Mouse (Mus musculus): ENCODE results near the gene Tead4. TPM values are rescaled to one million over a fixed set of nuclear protein-coding genes. Genes with fewer than 3 reads are reported as not detected.

Gene Tead4
- total and polyA plus RNA-seq, 2 experiments: 0.18 to 0.39 TPM

DNA sequence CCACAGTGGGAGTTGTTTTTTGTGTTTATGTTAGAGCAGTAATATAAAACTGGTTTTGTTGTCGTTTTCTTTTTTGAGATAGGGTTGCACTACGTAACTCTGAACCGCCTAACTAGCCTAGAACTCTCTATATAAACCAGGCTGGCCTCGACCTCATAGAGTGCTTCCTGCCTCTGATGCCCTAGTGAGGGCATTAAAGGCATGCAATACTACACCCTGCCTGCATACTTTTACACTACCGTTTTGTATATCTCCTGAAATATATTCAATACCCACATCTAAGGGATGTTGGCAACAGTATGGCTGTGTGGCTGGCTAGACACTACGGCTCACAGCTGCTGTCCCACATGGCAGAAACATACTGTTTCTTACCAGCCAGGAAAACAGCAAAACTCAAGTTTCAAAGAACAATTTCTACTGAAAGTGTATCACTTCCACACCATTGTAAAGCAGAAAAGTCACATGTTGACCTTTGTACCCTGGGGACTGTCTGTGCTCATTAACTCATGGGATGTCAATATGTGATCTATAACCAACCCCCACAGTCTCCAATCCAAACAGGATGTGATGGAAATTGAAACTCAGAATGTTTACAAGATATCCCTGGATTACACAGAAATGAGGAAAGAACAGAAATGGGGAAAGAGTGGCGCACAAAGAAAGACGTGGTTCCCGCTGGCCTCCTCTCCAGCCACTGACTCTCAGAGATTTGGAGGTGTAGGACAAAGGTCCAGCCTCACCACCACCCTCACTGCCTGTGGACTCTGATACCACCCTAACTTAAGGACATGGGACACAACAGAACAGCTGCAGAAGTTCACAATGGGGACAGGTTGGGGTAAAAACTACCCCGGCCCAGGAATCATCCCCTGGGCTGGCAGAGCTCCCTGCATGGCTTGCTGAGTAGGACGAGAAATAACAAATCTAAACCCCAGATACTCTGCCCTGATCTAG is 23.2 kb downstream of the Tead4 start:
- peak overlapping the region; percentile 51 for H3K27ac ChIP-seq (replicated peaks; ENCODE audit: insufficient read depth, low read depth, low read length)

DNA sequence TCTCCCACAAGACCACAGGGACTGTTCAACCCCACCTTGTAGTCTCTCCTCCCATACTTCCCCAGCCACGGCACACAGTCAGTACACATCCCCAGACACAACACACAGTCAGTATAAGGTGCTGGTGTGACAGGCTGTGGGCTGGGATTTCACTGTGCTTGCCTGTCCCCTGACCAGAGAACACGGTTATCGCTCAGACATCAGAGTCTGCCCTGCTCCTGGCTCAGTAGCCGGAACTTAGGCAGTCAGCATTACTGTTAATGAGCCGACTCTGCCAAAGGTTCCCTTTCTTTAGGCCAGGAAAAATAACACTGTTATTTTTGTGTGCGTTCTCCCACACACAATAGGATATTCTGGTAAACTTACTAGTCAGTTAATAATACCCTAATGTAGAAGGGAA is 24.3 kb downstream of the Tead4 start:
- Histone ChIP-seq H3K4me3 (ENCODE audit: insufficient read depth, low read depth, low read length) (no peak overlapping the region), H3K9ac (ENCODE audit: low read depth, low read length) (no peak overlapping the region), H3K27me3 (ENCODE audit: control insufficient read depth, insufficient read depth, low read length) (no peaks in the 10 kb centered on the region), H3K36me3 (ENCODE audit: control insufficient read depth, insufficient read depth, low read length) (no peaks in the 10 kb centered on the region), H3K27ac (replicated peaks; ENCODE audit: insufficient read depth, low read depth, low read length) (no peak overlapping the region), H3K4me1 (ENCODE audit: control insufficient read depth, insufficient read depth, low read length) (peaks cover 9% of the 10 kb centered on the region), H3K79me2 (ENCODE audit: control insufficient read depth, insufficient read depth, low read length) (no peaks in the 10 kb centered on the region)
- 89% methylated on average over 6 of the region's 6 CpGs for WGBS
- no peak for TF ChIP-seq CTCF (IDR thresholded peaks at IDR 0.05; ENCODE audit: low read depth, low read length)
- no peak for TF ChIP-seq POLR2A (IDR thresholded peaks at IDR 0.05; ENCODE audit: extremely low read depth, insufficient read depth, low read length)
- DNase-seq (ENCODE audit: extremely low read depth, low read depth, low spot score): no peak

More for the DNA sequence above, 23.2 kb downstream of the Tead4 start:
- no peak overlapping the region for H3K4me3 ChIP-seq (ENCODE audit: insufficient read depth, low read depth, low read length)
- WGBS: 48% methylated on average over 11 of the region's 11 CpGs
- peak; percentile 82 for DNase-seq (ENCODE audit: extremely low read depth, low read depth, low spot score)
- peaks cover 9% of the 10 kb centered on the region for H3K4me1 ChIP-seq (ENCODE audit: control insufficient read depth, insufficient read depth, low read length)
- H3K9ac ChIP-seq (ENCODE audit: low read depth, low read length): no peak overlapping the region
- no peaks in the 10 kb centered on the region for H3K27me3 ChIP-seq (ENCODE audit: control insufficient read depth, insufficient read depth, low read length)
- H3K79me2 ChIP-seq (ENCODE audit: control insufficient read depth, insufficient read depth, low read length): no peaks in the 10 kb centered on the region
- H3K36me3 ChIP-seq (ENCODE audit: control insufficient read depth, insufficient read depth, low read length): no peaks in the 10 kb centered on the region
- TF ChIP-seq POLR2A (IDR thresholded peaks at IDR 0.05; ENCODE audit: extremely low read depth, insufficient read depth, low read length) (no peak), CTCF (IDR thresholded peaks at IDR 0.05; ENCODE audit: low read depth, low read length) (no peak)

DNA sequence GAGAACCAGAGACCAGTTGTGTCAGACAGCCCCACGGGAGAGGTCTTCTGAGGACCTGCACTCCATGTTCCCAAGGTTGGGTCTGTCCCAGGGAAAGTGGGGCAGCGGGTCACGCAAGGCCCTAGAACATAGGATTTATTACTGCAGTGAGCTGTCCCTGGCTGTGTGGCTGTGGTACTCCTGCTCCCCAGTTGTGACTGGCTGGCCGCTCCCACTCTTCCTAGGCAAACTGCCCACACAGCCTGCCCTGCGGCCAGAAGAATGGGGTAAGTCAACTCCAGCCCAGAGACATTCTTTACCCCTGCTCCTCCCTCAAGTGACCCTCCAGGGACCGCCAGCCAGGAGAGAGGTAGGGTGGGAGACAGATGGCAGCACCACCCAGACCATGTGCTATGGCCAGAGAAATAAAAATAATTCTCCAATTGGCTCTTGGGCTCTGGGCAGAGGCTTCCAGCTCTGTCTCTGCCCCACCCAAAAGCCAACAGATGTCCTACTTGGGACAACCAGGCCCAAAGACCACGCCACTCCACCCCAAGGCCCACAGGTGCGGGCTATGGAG is 25.0 kb downstream of the Tead4 start:
- DNase-seq (ENCODE audit: extremely low read depth, low read depth, low spot score): no peak
- WGBS: 87% methylated on average over 8 of the region's 8 CpGs
- no peaks in the 10 kb centered on the region for H3K27me3 ChIP-seq (ENCODE audit: control insufficient read depth, insufficient read depth, low read length)

DNA sequence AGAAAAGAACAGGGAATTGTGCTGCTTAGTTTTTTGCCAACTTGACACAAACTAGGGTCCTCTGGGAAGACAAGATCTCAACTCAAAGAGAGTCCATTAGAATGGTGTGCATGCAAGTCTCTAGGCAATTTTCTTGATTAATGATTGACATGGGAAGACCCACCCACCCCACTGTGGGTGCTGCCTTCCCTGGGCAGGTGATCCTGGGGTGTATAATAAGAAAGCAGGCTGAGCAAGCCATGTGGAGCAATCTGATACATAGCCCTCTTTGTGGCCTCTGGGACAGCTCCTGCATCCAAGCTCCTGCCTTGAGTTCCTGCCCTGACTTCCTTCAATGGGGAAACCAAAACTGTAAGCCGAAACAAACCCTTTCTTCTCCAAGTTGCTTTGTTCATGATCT is 27.1 kb downstream of the Tead4 start:
- Histone ChIP-seq H3K4me3 (ENCODE audit: insufficient read depth, low read depth, low read length) (no peak overlapping the region), H3K79me2 (ENCODE audit: control insufficient read depth, insufficient read depth, low read length) (no peaks in the 10 kb centered on the region), H3K9ac (ENCODE audit: low read depth, low read length) (no peak overlapping the region), H3K27ac (replicated peaks; ENCODE audit: insufficient read depth, low read depth, low read length) (no peak overlapping the region), H3K36me3 (ENCODE audit: control insufficient read depth, insufficient read depth, low read length) (no peaks in the 10 kb centered on the region), H3K4me1 (ENCODE audit: control insufficient read depth, insufficient read depth, low read length) (peaks cover 9% of the 10 kb centered on the region), H3K27me3 (ENCODE audit: control insufficient read depth, insufficient read depth, low read length) (no peaks in the 10 kb centered on the region)
- WGBS: 94% methylated on average over 1 of the region's 1 CpGs
- no peak for TF ChIP-seq CTCF (IDR thresholded peaks at IDR 0.05; ENCODE audit: low read depth, low read length)
- no peak for TF ChIP-seq POLR2A (IDR thresholded peaks at IDR 0.05; ENCODE audit: extremely low read depth, insufficient read depth, low read length)
- no peak for DNase-seq (ENCODE audit: extremely low read depth, low read depth, low spot score)

More for the DNA sequence above, 25.0 kb downstream of the Tead4 start:
- Histone ChIP-seq H3K27ac (replicated peaks; ENCODE audit: insufficient read depth, low read depth, low read length) (no peak overlapping the region), H3K4me3 (ENCODE audit: insufficient read depth, low read depth, low read length) (no peak overlapping the region), H3K79me2 (ENCODE audit: control insufficient read depth, insufficient read depth, low read length) (no peaks in the 10 kb centered on the region), H3K9ac (ENCODE audit: low read depth, low read length) (no peak overlapping the region), H3K4me1 (ENCODE audit: control insufficient read depth, insufficient read depth, low read length) (peaks cover 9% of the 10 kb centered on the region), H3K36me3 (ENCODE audit: control insufficient read depth, insufficient read depth, low read length) (no peaks in the 10 kb centered on the region)
- TF ChIP-seq POLR2A (IDR thresholded peaks at IDR 0.05; ENCODE audit: extremely low read depth, insufficient read depth, low read length) (no peak), CTCF (IDR thresholded peaks at IDR 0.05; ENCODE audit: low read depth, low read length) (no peak)

DNA sequence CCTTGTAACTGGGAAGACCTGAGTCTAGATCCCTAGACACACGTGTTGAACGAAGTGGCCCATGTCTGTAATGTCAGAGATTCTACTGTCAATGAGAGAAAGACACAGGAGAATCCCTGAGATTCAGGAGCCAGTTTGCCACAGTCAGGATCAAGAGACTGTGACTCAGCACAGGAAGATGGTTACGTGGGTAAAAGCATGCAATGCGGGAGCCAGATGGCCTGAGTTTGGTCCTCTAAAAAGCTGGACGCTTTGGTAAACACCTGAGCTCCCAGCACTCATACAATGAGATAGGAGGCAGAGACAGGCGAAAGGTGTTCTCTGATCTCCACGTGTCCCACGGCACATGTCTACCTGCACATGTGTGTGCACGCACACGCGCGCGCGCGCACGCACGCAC is 27.9 kb downstream of the Tead4 start:
- TF ChIP-seq POLR2A (IDR thresholded peaks at IDR 0.05; ENCODE audit: extremely low read depth, insufficient read depth, low read length): no peak
- TF ChIP-seq CTCF (IDR thresholded peaks at IDR 0.05; ENCODE audit: low read depth, low read length): no peak
- peaks cover 4% of the 10 kb centered on the region for H3K4me1 ChIP-seq (ENCODE audit: control insufficient read depth, insufficient read depth, low read length)
- no peaks in the 10 kb centered on the region for H3K27me3 ChIP-seq (ENCODE audit: control insufficient read depth, insufficient read depth, low read length)
- H3K4me3 ChIP-seq (ENCODE audit: insufficient read depth, low read depth, low read length): no peak overlapping the region
- H3K79me2 ChIP-seq (ENCODE audit: control insufficient read depth, insufficient read depth, low read length): no peaks in the 10 kb centered on the region
- H3K9ac ChIP-seq (ENCODE audit: low read depth, low read length): no peak overlapping the region
- 91% methylated on average over 17 of the region's 17 CpGs for WGBS
- H3K36me3 ChIP-seq (ENCODE audit: control insufficient read depth, insufficient read depth, low read length): no peaks in the 10 kb centered on the region
- no peak overlapping the region for H3K27ac ChIP-seq (replicated peaks; ENCODE audit: insufficient read depth, low read depth, low read length)
- DNase-seq (ENCODE audit: extremely low read depth, low read depth, low spot score): no peak
